Mouse (Mus musculus): Measurements from ENCODE around the gene Srgap1.

Srgap1 gene

GRCm38 (mm10) chr10:122017743-122018142 lies 29.4 kb downstream of the Srgap1 start:
- in situ Hi-C loops (cut with MseI, MboI) = no loop called here

GRCm38 (mm10) chr10:122017063-122017462 lies 30.1 kb downstream of the Srgap1 start:
- in situ Hi-C loops (cut with MseI, MboI) = no loop called here

GRCm38 (mm10) chr10:122016631-122017030 lies 30.5 kb downstream of the Srgap1 start:
- in situ Hi-C loops (cut with MseI, MboI) = no loop called here

GRCm38 (mm10) chr10:122012321-122012720 lies 34.8 kb downstream of the Srgap1 start:
- in situ Hi-C loops (cut with MseI, MboI) = no loop called here

- in situ Hi-C loops (cut with MseI, MboI) = no loop called here
Measured at GRCm38 (mm10) chr10:122008731-122009391, 38.3 kb downstream of the Srgap1 start.

- in situ Hi-C loops (cut with MseI, MboI) = no loop called here
Measured at GRCm38 (mm10) chr10:122008370-122008730, 38.8 kb downstream of the Srgap1 start.

GRCm38 (mm10) chr10:122006606-122007005 lies 40.5 kb downstream of the Srgap1 start:
- in situ Hi-C loops (cut with MseI, MboI) = no loop called here

GRCm38 (mm10) chr10:122006151-122006550 lies 41.0 kb downstream of the Srgap1 start:
- in situ Hi-C loops (cut with MseI, MboI) = no loop called here

- in situ Hi-C loops (cut with MseI, MboI) = no loop called here
Measured at GRCm38 (mm10) chr10:122005560-122005959, 41.6 kb downstream of the Srgap1 start.

- in situ Hi-C loops (cut with MseI, MboI) = no loop called here
Measured at GRCm38 (mm10) chr10:122002930-122003329, 44.2 kb downstream of the Srgap1 start.

GRCm38 (mm10) chr10:121998806-121999205 lies 48.3 kb downstream of the Srgap1 start:
- in situ Hi-C loops (cut with MseI, MboI) = no loop called here

- in situ Hi-C loops (cut with MseI, MboI) = no loop called here
Measured at GRCm38 (mm10) chr10:121996500-121996899, 50.6 kb downstream of the Srgap1 start.

GRCm38 (mm10) chr10:121995448-121995847 lies 51.7 kb downstream of the Srgap1 start:
- in situ Hi-C loops (cut with MseI, MboI) = no loop called here

- in situ Hi-C loops (cut with MseI, MboI) = no loop called here
Measured at GRCm38 (mm10) chr10:121994660-121995059, 52.5 kb downstream of the Srgap1 start.

- in situ Hi-C loops (cut with MseI, MboI) = no loop called here
Measured at GRCm38 (mm10) chr10:121992609-121993008, 54.5 kb downstream of the Srgap1 start.

GRCm38 (mm10) chr10:121986997-121987396 lies 60.1 kb downstream of the Srgap1 start:
- in situ Hi-C loops (cut with MseI, MboI) = no loop called here

- in situ Hi-C loops (cut with MseI, MboI) = no loop called here
Measured at GRCm38 (mm10) chr10:121984887-121985286, 62.2 kb downstream of the Srgap1 start.

GRCm38 (mm10) chr10:121983993-121984610 lies 63.0 kb downstream of the Srgap1 start:
- in situ Hi-C loops (cut with MseI, MboI) = no loop called here

- in situ Hi-C loops (cut with MseI, MboI) = no loop called here
Measured at GRCm38 (mm10) chr10:121975330-121975729, 71.8 kb downstream of the Srgap1 start.

- in situ Hi-C loops (cut with MseI, MboI) = no loop called here
Measured at GRCm38 (mm10) chr10:121974591-121974990, 72.5 kb downstream of the Srgap1 start.

- in situ Hi-C loops (cut with MseI, MboI) = no loop called here
Measured at GRCm38 (mm10) chr10:121973281-121973680, 73.8 kb downstream of the Srgap1 start.

- in situ Hi-C loops (cut with MseI, MboI) = no loop called here
Measured at GRCm38 (mm10) chr10:121972249-121972892, 74.7 kb downstream of the Srgap1 start.

GRCm38 (mm10) chr10:121971658-121972057 lies 75.5 kb downstream of the Srgap1 start:
- in situ Hi-C loops (cut with MseI, MboI) = no loop called here

Measured in mouse trophoblast stem cell (cell line).